Mouse (Mus musculus) midbrain, embryonic 14.5 days (tissue): ENCODE measurements around the gene Themis. TPM values are rescaled to one million over a fixed set of nuclear protein-coding genes. Genes with fewer than 3 reads are reported as not detected.
A peak's percentile ranks its signal among the peaks of the same experiment; 100 is the strongest.

Experiments
- ATAC-seq: fragments of 200-750 bp; cut with Nextera tagmentation; 2 replicates; pipeline ENCODE4 v1.8.0; 2017; ENCODE audit warnings: moderate number of reproducible peaks, moderate library complexity; ENCODE audit not compliant: low FRiP score, low TSS enrichment
- DNase-seq: peaks from one replicate; pipeline ENCODE4 v3.0.0-alpha.2; 2015
- H3K27ac ChIP-seq: fragments of 300-500 bp; sonication (generic); replicated peaks from 2 replicates; pipeline ENCODE4 v1.5.1; 2014; ENCODE audit warnings: mild to moderate bottlenecking, low read depth, low read length, moderate library complexity
- H3K27me3 ChIP-seq: fragments of 300-500 bp; sonication (generic); 2 replicates; pipeline ENCODE4 v1.6.1; 2014; ENCODE audit warnings: low read length, control low read depth, mixed read lengths; ENCODE audit not compliant: control insufficient read depth, insufficient read depth
- H3K36me3 ChIP-seq: fragments of 300-500 bp; sonication (generic); 2 replicates; pipeline ENCODE4 v1.6.1; 2014; ENCODE audit warnings: low read length, control low read depth; ENCODE audit not compliant: control insufficient read depth, insufficient read depth
- H3K4me1 ChIP-seq: fragments of 300-500 bp; sonication (generic); 2 replicates; pipeline ENCODE4 v1.6.1; 2014; ENCODE audit warnings: mild to moderate bottlenecking, antibody characterized with exemption, low read length, control low read depth; ENCODE audit not compliant: control insufficient read depth, insufficient read depth
- H3K4me2 ChIP-seq: fragments of 300-500 bp; sonication (generic); 2 replicates; pipeline ENCODE4 v1.6.1; 2014; ENCODE audit warnings: mild to moderate bottlenecking, low read length, moderate library complexity
- H3K4me3 ChIP-seq: fragments of 300-500 bp; sonication (generic); replicated peaks from 2 replicates; pipeline ENCODE4 v1.5.1; 2014; ENCODE audit warnings: low read depth, low read length
- H3K9ac ChIP-seq: fragments of 300-500 bp; sonication (generic); replicated peaks from 2 replicates; pipeline ENCODE4 v1.6.1; 2014; ENCODE audit warnings: mild to moderate bottlenecking, low read length, moderate library complexity
- H3K9me3 ChIP-seq: fragments of 300-500 bp; sonication (generic); 2 replicates; pipeline ENCODE4 v1.6.1; 2016; ENCODE audit warnings: low read length, control low read depth, mixed read lengths; ENCODE audit not compliant: control insufficient read depth
- WGBS: fragments of 180-500 bp; shearing (Covaris S2); extraction: QIAGEN DNeasy Blood & Tissue Kit; methylation state at CpG from one replicate; pipeline ENCODE4 v1.1.7; 2014; 5-methylcytosine and 5-hydroxymethylcytosine counted together
- polyA plus RNA-seq: library from polyadenylated mRNA; unstranded; fragments of >200 nt; fragmentation: Nextera tagmentation; extraction: Ambion mirVana; gene quantifications from 2 replicates; pipeline ENCODE4 v1.2.1, GENCODE M21; 2014

Themis gene
- not detected in 2 replicates for polyA plus RNA-seq

DNA sequence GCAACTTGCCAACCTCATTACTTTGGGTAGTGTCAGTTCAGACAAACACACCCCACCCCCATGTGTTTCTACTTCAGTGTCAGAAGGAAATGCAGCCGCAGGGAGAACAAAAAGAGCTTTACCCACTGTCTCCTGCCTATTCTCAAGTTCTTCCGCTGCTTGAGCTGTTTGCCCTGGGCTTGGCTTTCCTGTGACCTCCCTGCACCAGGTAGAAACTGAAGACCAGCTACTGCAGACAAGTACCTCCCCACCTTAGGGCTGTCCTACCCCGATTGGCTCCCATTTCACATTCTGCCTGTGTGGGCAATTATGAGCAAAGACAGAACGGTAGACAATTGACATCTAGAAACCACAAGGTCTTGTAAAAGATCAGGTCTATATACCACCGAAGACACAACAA lies at the start of gene Themis:
TSS of gene Themis (plus strand) at position 100 of the 400 bp plus-strand sequence.
- Histone ChIP-seq H3K9me3 (no peaks in the 10 kb centered on the region), H3K4me3 (no peak within 1 kb of the TSS), H3K4me1 (no peaks in the 10 kb centered on the region), H3K9ac (no peak within 1 kb of the TSS), H3K27me3 (no peaks in the 10 kb centered on the region), H3K36me3 (no peaks in the 10 kb centered on the region), H3K4me2 (no peak within 1 kb of the TSS), H3K27ac (no peak within 1 kb of the TSS)
- DNase-seq (no peak), ATAC-seq (no peak)
- WGBS: 72% methylated on average over 5 of the region's 5 CpGs

GRCm38 (mm10) chr10:28619415-28619814 lies 48.7 kb upstream of the Themis start:
- H3K36me3 ChIP-seq: no peaks in the 10 kb centered on the region
- H3K27me3 ChIP-seq: no peaks in the 10 kb centered on the region
- ATAC-seq (no peak), DNase-seq (no peak)
- H3K9me3 ChIP-seq: no peaks in the 10 kb centered on the region
- no peak overlapping the region for H3K4me2 ChIP-seq
- no peak overlapping the region for H3K4me3 ChIP-seq
- no peaks in the 10 kb centered on the region for H3K4me1 ChIP-seq
- no peak overlapping the region for H3K9ac ChIP-seq
- no peak overlapping the region for H3K27ac ChIP-seq
- 91% methylated on average over 1 of the region's 1 CpGs for WGBS

GRCm38 (mm10) chr10:28636096-28636495 lies 32.1 kb upstream of the Themis start:
- Histone ChIP-seq H3K4me2 (no peak overlapping the region), H3K9ac (no peak overlapping the region), H3K27me3 (no peaks in the 10 kb centered on the region), H3K36me3 (no peaks in the 10 kb centered on the region), H3K4me1 (no peaks in the 10 kb centered on the region), H3K27ac (no peak overlapping the region), H3K9me3 (0 out of 2 replicates have a peak, but pooled peaks cover 2% of the 10 kb centered on the region), H3K4me3 (no peak overlapping the region)
- ATAC-seq: no peak
- no peak for DNase-seq

- DNase-seq: peak; percentile 66
- no peaks in the 10 kb centered on the region for H3K27me3 ChIP-seq
- no peak overlapping the region for H3K9ac ChIP-seq
- no peak overlapping the region for H3K4me2 ChIP-seq
- no peak for ATAC-seq
- H3K4me1 ChIP-seq: no peaks in the 10 kb centered on the region
- no peaks in the 10 kb centered on the region for H3K36me3 ChIP-seq
- no peak overlapping the region for H3K27ac ChIP-seq
- no peaks in the 10 kb centered on the region for H3K9me3 ChIP-seq
- no peak overlapping the region for H3K4me3 ChIP-seq
- WGBS: 72% methylated on average over 2 of the region's 2 CpGs
These were observed 26.3 kb upstream of the Themis start for GRCm38 (mm10) chr10:28641887-28642286.

GRCm38 (mm10) chr10:28647855-28648254 lies 20.3 kb upstream of the Themis start:
- H3K9me3 ChIP-seq: no peaks in the 10 kb centered on the region
- WGBS: 94% methylated on average over 2 of the region's 2 CpGs
- no peak for ATAC-seq
- no peaks in the 10 kb centered on the region for H3K4me1 ChIP-seq
- no peaks in the 10 kb centered on the region for H3K27me3 ChIP-seq
- H3K4me3 ChIP-seq: no peak overlapping the region
- H3K36me3 ChIP-seq: no peaks in the 10 kb centered on the region
- no peak for DNase-seq
- no peak overlapping the region for H3K9ac ChIP-seq
- H3K27ac ChIP-seq: no peak overlapping the region
- H3K4me2 ChIP-seq: no peak overlapping the region

- whole genome bisulfite sequencing: 75% methylated on average over 6 of the region's 6 CpGs
- DNase-seq (peak; percentile 25), ATAC-seq (no peak)
- Histone ChIP-seq H3K4me1 (no peaks in the 10 kb centered on the region), H3K9ac (no peak overlapping the region), H3K36me3 (no peaks in the 10 kb centered on the region), H3K4me2 (no peak overlapping the region), H3K27ac (no peak overlapping the region), H3K9me3 (no peaks in the 10 kb centered on the region), H3K27me3 (no peaks in the 10 kb centered on the region), H3K4me3 (no peak overlapping the region)
These were observed 18.9 kb upstream of the Themis start for GRCm38 (mm10) chr10:28649109-28649899.

GRCm38 (mm10) chr10:28649900-28650160 lies 18.3 kb upstream of the Themis start:
- ATAC-seq: no peak
- no peak overlapping the region for H3K4me2 ChIP-seq
- no peak overlapping the region for H3K4me3 ChIP-seq
- 7% methylated on average over 1 of the region's 1 CpGs for WGBS
- no peak overlapping the region for H3K9ac ChIP-seq
- no peaks in the 10 kb centered on the region for H3K9me3 ChIP-seq
- H3K27ac ChIP-seq: no peak overlapping the region
- H3K27me3 ChIP-seq: no peaks in the 10 kb centered on the region
- no peaks in the 10 kb centered on the region for H3K4me1 ChIP-seq
- no peaks in the 10 kb centered on the region for H3K36me3 ChIP-seq
- DNase-seq: no peak

GRCm38 (mm10) chr10:28651910-28652309 lies 16.2 kb upstream of the Themis start:
- no peak overlapping the region for H3K4me2 ChIP-seq
- 89% methylated on average over 2 of the region's 2 CpGs for WGBS
- H3K27ac ChIP-seq: no peak overlapping the region
- H3K9me3 ChIP-seq: no peaks in the 10 kb centered on the region
- H3K4me1 ChIP-seq: no peaks in the 10 kb centered on the region
- H3K4me3 ChIP-seq: no peak overlapping the region
- no peaks in the 10 kb centered on the region for H3K27me3 ChIP-seq
- DNase-seq (no peak), ATAC-seq (no peak)
- no peak overlapping the region for H3K9ac ChIP-seq
- H3K36me3 ChIP-seq: no peaks in the 10 kb centered on the region

DNA sequence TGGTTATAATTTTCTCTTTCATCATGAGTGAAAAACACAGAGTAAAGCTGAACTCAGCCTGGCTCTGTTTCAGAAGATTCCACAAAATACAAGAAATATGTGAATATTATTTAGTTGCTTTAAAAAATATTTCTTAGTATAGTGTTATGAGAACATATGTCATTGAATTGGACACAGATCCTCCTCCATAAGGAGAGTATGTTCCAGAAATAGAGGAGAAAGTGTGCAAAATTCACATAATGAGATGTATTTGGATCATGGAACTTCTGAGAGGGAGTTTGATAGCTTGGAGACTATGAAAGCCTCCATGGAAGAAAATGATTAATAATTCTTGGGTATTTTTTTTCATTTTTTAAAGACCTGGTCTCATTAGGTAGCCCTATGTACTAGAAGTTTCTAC lies 13.4 kb upstream of the Themis start:
- DNase-seq (no peak), ATAC-seq (no peak)
- H3K4me1 ChIP-seq: no peaks in the 10 kb centered on the region
- no peak overlapping the region for H3K9ac ChIP-seq
- H3K4me2 ChIP-seq: no peak overlapping the region
- no peak overlapping the region for H3K27ac ChIP-seq
- no peaks in the 10 kb centered on the region for H3K36me3 ChIP-seq
- no peaks in the 10 kb centered on the region for H3K9me3 ChIP-seq
- no peak overlapping the region for H3K4me3 ChIP-seq
- H3K27me3 ChIP-seq: no peaks in the 10 kb centered on the region
